Mouse (Mus musculus) frontal cortex, postnatal 14 days (tissue): Measurements from ENCODE around the gene Ccl1.
A peak's percentile ranks its signal among the peaks of the same experiment; 100 is the strongest.

Experiments used
- DNase-seq, 2 experiments: peaks; one replicate each; pipeline ENCODE4 v3.0.0; 2022; ENCODE audit warnings: low spot score in 2 of 2

The Ccl1 gene

GRCm38 (mm10) chr11:82305590-82305989 lies at the start of gene Ccl1:
TSS of gene Ccl1 (minus strand) at chr11:82305690.
- DNase-seq = no peak

GRCm38 (mm10) chr11:82351039-82351438 lies 45.5 kb upstream of the Ccl1 start:
- peak; percentile 15 to 36 for DNase-seq

GRCm38 (mm10) chr11:82340900-82341299 lies 35.4 kb upstream of the Ccl1 start:
- no peak for DNase-seq

GRCm38 (mm10) chr11:82340416-82340815 lies 34.9 kb upstream of the Ccl1 start:
- DNase-seq = no peak

- no peak for DNase-seq
These were observed 34.5 kb upstream of the Ccl1 start for GRCm38 (mm10) chr11:82339921-82340401.

- no peak for DNase-seq
These were observed 7.7 kb upstream of the Ccl1 start for GRCm38 (mm10) chr11:82313153-82313552.

- no peak for DNase-seq
These were observed 5.0 kb upstream of the Ccl1 start for GRCm38 (mm10) chr11:82310336-82311045.

- no peak for DNase-seq
These were observed 7.6 kb downstream of the Ccl1 start for GRCm38 (mm10) chr11:82297895-82298294.

- no peak for DNase-seq
These were observed 14.6 kb downstream of the Ccl1 start for GRCm38 (mm10) chr11:82290841-82291240.

- DNase-seq = no peak
These were observed 31.2 kb downstream of the Ccl1 start for GRCm38 (mm10) chr11:82274149-82274812.

- DNase-seq = no peak
These were observed 46.4 kb downstream of the Ccl1 start for GRCm38 (mm10) chr11:82259131-82259530.

- DNase-seq = peak; percentile 38 to 39
These were observed 49.9 kb downstream of the Ccl1 start for GRCm38 (mm10) chr11:82255601-82256000.

- no peak for DNase-seq
These were observed 52.1 kb downstream of the Ccl1 start for GRCm38 (mm10) chr11:82253421-82253820.

- DNase-seq = no peak
These were observed 54.2 kb downstream of the Ccl1 start for GRCm38 (mm10) chr11:82251251-82251650.

GRCm38 (mm10) chr11:82249945-82250344 lies 55.5 kb downstream of the Ccl1 start:
- no peak for DNase-seq

- no peak for DNase-seq
These were observed 68.1 kb downstream of the Ccl1 start for GRCm38 (mm10) chr11:82237439-82237838.

GRCm38 (mm10) chr11:82235551-82236207 lies 69.8 kb downstream of the Ccl1 start:
- peak in 1 of 2 experiments; percentile 29 for DNase-seq

- DNase-seq = no peak
These were observed 71.5 kb downstream of the Ccl1 start for GRCm38 (mm10) chr11:82233991-82234390.

- DNase-seq = no peak
These were observed 78.5 kb downstream of the Ccl1 start for GRCm38 (mm10) chr11:82226976-82227375.

- no peak for DNase-seq
These were observed 79.6 kb downstream of the Ccl1 start for GRCm38 (mm10) chr11:82225936-82226335.

- DNase-seq = no peak
These were observed 89.0 kb downstream of the Ccl1 start for GRCm38 (mm10) chr11:82216531-82216930.

GRCm38 (mm10) chr11:82214405-82214804 lies 91.1 kb downstream of the Ccl1 start:
- DNase-seq = no peak
